8 mouse cellular contexts compared by ENCODE assay signal in genomic region chr1:72236363-72237006, GRCm38 (mm10). TPM values are rescaled to one million over a fixed set of nuclear protein-coding genes. Genes with fewer than 3 reads are reported as not detected.
DNase-seq lines count a peak whose midpoint lies in the region; ATAC-seq lines count a peak whose summit lies in the region.
"Not testable (repeated sequence)": the region's sequence is repeated elsewhere in the genome, so short reads cannot be mapped to it uniquely, and the experiment has no call there.

No protein-coding gene starts in this region.

- peak; percentile 80 for DNase-seq in Muller cell, postnatal 12 days (ENCODE audit: inconsistent ontology term)
- peak; percentile 76 to 78 for DNase-seq in cerebellum, postnatal 36 days
- peak; percentile 82 for DNase-seq in gastrocnemius, adult 18-20 months (ENCODE audit: low spot score)
- peak; percentile 47 for DNase-seq in left cerebral cortex, adult 11 months (ENCODE audit: low spot score)
- peak; percentile 80 for DNase-seq in lung, postnatal 36 days
- DNase-seq in retina, postnatal 7 days (ENCODE audit: low read depth, low spot score): peak; percentile 49
- peak; percentile 71 to 73 for DNase-seq in urinary bladder, adult 18-20 months (ENCODE audit: low spot score in 2 of 2)

- not testable (repeated sequence) for H3K36me3 ChIP-seq in hindbrain, embryonic 15.5 days

- ATAC-seq in hindbrain, embryonic 15.5 days (ENCODE audit: low FRiP score, low read depth): peak; percentile 91

- peak overlapping the region; percentile 61 for H3K9ac ChIP-seq in hindbrain, embryonic 15.5 days

- peak overlapping the region; percentile 84 for H3K27ac ChIP-seq in hindbrain, embryonic 15.5 days (replicated peaks)

- under 1% methylated on average over 37 of the region's 50 CpGs for WGBS in hindbrain, embryonic 15.5 days

- peak overlapping the region; percentile 59 for H3K4me3 ChIP-seq in hindbrain, embryonic 15.5 days

- H3K4me1 ChIP-seq in hindbrain, embryonic 15.5 days (replicated peaks): not testable (repeated sequence)

- H3K9me3 ChIP-seq in hindbrain, embryonic 15.5 days: not testable (repeated sequence)

- not testable (repeated sequence) for H3K27me3 ChIP-seq in hindbrain, embryonic 15.5 days

- peak overlapping the region; percentile 68 for H3K4me2 ChIP-seq in hindbrain, embryonic 15.5 days

RNA-seq across cellular contexts. Expression of gene Mreg, which starts 24.4 kb away (rescaled TPM):
- 10 to 100 TPM; 49.9 to 54.3 TPM for total RNA-seq in gastrocnemius, adult 18-20 months (2021)
- polyA plus RNA-seq in hindbrain, embryonic 15.5 days (2015; fragmentation: Nextera tagmentation; extraction: Ambion mirVana): 2.7 and 3.1 TPM in 2 replicates

RNA-seq across cellular contexts. Expression of gene Pecr, which starts 47.6 kb away (rescaled TPM):
- 10 to 100 TPM; 16.2 to 19.0 TPM for total RNA-seq in gastrocnemius, adult 18-20 months (2021)
- polyA plus RNA-seq in hindbrain, embryonic 15.5 days (2015; fragmentation: Nextera tagmentation; extraction: Ambion mirVana): 8.6 and 9.5 TPM in 2 replicates

RNA-seq across cellular contexts. Expression of gene Tmem169, which starts 47.7 kb away (rescaled TPM):
- total RNA-seq in gastrocnemius, adult 18-20 months (2021): under 1 TPM in 1 of 2 experiments, not detected in 1; 0.11 TPM
- 34.7 and 35.8 TPM in 2 replicates for polyA plus RNA-seq in hindbrain, embryonic 15.5 days (2015; fragmentation: Nextera tagmentation; extraction: Ambion mirVana)

Comparison
In these comparisons a context has a peak if more than half of its experiments do, and no peak if none do; other contexts are left out.
1. Peak in every context shown above with its lines: DNase-seq, ATAC-seq, H3K4me3 ChIP-seq and H3K27ac ChIP-seq.